Mouse (Mus musculus) CH12.LX (cell line): ENCODE data around the gene Pkn3.

Experiments used
- E2F4 ChIP-seq: IDR thresholded peaks from 2 replicates; pipeline ENCODE4 v1.6.1; 2011; ENCODE audit warnings: low read depth, low read length, improper control_type of control experiment; ENCODE audit not compliant: insufficient replicate concordance
- MXI1 ChIP-seq: IDR thresholded peaks from 2 replicates; pipeline ENCODE4 v1.6.1; 2011; ENCODE audit warnings: mild to moderate bottlenecking, low read depth, low read length, improper control_type of control experiment
- TBP ChIP-seq: conservative IDR thresholded peaks from 2 replicates; pipeline ENCODE4 v1.6.1; 2011; ENCODE audit warnings: low read depth, low read length, improper control_type of control experiment
- ZNF384 ChIP-seq: IDR thresholded peaks from 2 replicates; pipeline ENCODE4 v1.6.1; 2012; ENCODE audit warnings: low read depth, low read length, improper control_type of control experiment, inconsistent platforms

GRCm38 (mm10) chr2:30064298-30064697 is 13.2 kb upstream of the Pkn3 start:
- TF ChIP-seq ZNF384 (no peak), MXI1 (peak; percentile 40; the same call in 1 of the 2 replicates), E2F4 (no peak), TBP (no peak)
